Mouse (Mus musculus) neural tube, embryonic 15.5 days (tissue): ENCODE results near the gene Stub1. TPM values are rescaled to one million over a fixed set of nuclear protein-coding genes. Genes with fewer than 3 reads are reported as not detected.
A peak's percentile ranks its signal among the peaks of the same experiment; 100 is the strongest.

ENCODE experiments used
- ATAC-seq: fragments of 200-750 bp; cut with Nextera tagmentation; 2 replicates; pipeline ENCODE4 v1.8.0; 2017; ENCODE audit warnings: mild to moderate bottlenecking, moderate TSS enrichment, moderate library complexity; ENCODE audit not compliant: low FRiP score
- H3K27ac ChIP-seq: fragments of 300-500 bp; sonication (generic); replicated peaks from 2 replicates; pipeline ENCODE4 v1.5.1; 2015; ENCODE audit warnings: mild to moderate bottlenecking, inconsistent platforms
- H3K27me3 ChIP-seq: fragments of 300-500 bp; sonication (generic); replicated peaks from 2 replicates; pipeline ENCODE4 v1.6.1; 2015; ENCODE audit warnings: inconsistent platforms
- H3K36me3 ChIP-seq: fragments of 300-500 bp; sonication (generic); 2 replicates; pipeline ENCODE4 v1.6.1; 2015; ENCODE audit warnings: inconsistent platforms
- H3K4me1 ChIP-seq: fragments of 300-500 bp; sonication (generic); 2 replicates; pipeline ENCODE4 v1.6.1; 2015; ENCODE audit warnings: inconsistent platforms
- H3K4me2 ChIP-seq: fragments of 300-500 bp; sonication (generic); 2 replicates; pipeline ENCODE4 v1.6.1; 2015; ENCODE audit warnings: inconsistent platforms, mild to moderate bottlenecking, moderate library complexity
- H3K4me3 ChIP-seq: fragments of 300-500 bp; sonication (generic); replicated peaks from 2 replicates; pipeline ENCODE4 v1.5.1; 2015; ENCODE audit warnings: mild to moderate bottlenecking, inconsistent platforms
- H3K9ac ChIP-seq: fragments of 300-500 bp; sonication (generic); replicated peaks from 2 replicates; pipeline ENCODE4 v1.6.1; 2015; ENCODE audit warnings: mild to moderate bottlenecking, inconsistent platforms
- H3K9me3 ChIP-seq: fragments of 300-500 bp; sonication (generic); replicated peaks from 2 replicates; pipeline ENCODE4 v1.6.1; 2016; ENCODE audit warnings: inconsistent platforms
- WGBS: fragments of 180-500 bp; shearing (Covaris S2); methylation state at CpG from one replicate; pipeline ENCODE4 v1.1.7; 2015; ENCODE audit warnings: mixed read lengths; 5-methylcytosine and 5-hydroxymethylcytosine counted together
- polyA plus RNA-seq: library from polyadenylated mRNA; unstranded; fragments of >200 nt; fragmentation: Nextera tagmentation; extraction: Ambion mirVana; gene quantifications from 2 replicates; pipeline ENCODE4 v1.2.1, GENCODE M21; 2015

Gene Stub1
- polyA plus RNA-seq, 1 experiment from 2014 or later: 380 TPM

GRCm38 (mm10) chr17:25834595-25835222, 1.5 kb upstream of the Stub1 start:
- no peak for ATAC-seq
- no peaks in the 10 kb centered on the region for H3K27me3 ChIP-seq
- peaks cover 82% of the 10 kb centered on the region for H3K4me1 ChIP-seq
- peak overlapping the region; percentile 98 for H3K4me2 ChIP-seq
- H3K4me3 ChIP-seq: peak overlapping the region; percentile 92
- WGBS: 90% methylated on average over 12 of the region's 12 CpGs
- H3K9ac ChIP-seq: peak overlapping the region; percentile 92
- peak overlapping the region; percentile 99 for H3K27ac ChIP-seq
- H3K36me3 ChIP-seq: peaks cover 44% of the 10 kb centered on the region
- no peaks in the 10 kb centered on the region for H3K9me3 ChIP-seq

GRCm38 (mm10) chr17:25833961-25834594, 874 bp upstream of the Stub1 start:
- H3K27ac ChIP-seq: peak overlapping the region; percentile 99
- H3K9ac ChIP-seq: peak overlapping the region; percentile 92
- H3K4me3 ChIP-seq: peak overlapping the region; percentile 92
- 49% methylated on average over 6 of the region's 6 CpGs for WGBS
- no peak for ATAC-seq
- no peaks in the 10 kb centered on the region for H3K9me3 ChIP-seq
- peaks cover 38% of the 10 kb centered on the region for H3K36me3 ChIP-seq
- peaks cover 86% of the 10 kb centered on the region for H3K4me1 ChIP-seq
- no peaks in the 10 kb centered on the region for H3K27me3 ChIP-seq
- H3K4me2 ChIP-seq: peak overlapping the region; percentile 98

GRCm38 (mm10) chr17:25832436-25833290, 541 bp downstream of the Stub1 start:
- WGBS: 0% methylated on average over 71 of the region's 77 CpGs
- peak overlapping the region; percentile 92 for H3K9ac ChIP-seq
- peaks cover 85% of the 10 kb centered on the region for H3K4me1 ChIP-seq
- peak overlapping the region; percentile 98 for H3K4me2 ChIP-seq
- H3K36me3 ChIP-seq: peaks cover 31% of the 10 kb centered on the region
- peak overlapping the region; percentile 99 for H3K27ac ChIP-seq
- H3K9me3 ChIP-seq: no peaks in the 10 kb centered on the region
- peak; percentile 91 for ATAC-seq
- peak overlapping the region; percentile 92 for H3K4me3 ChIP-seq
- H3K27me3 ChIP-seq: no peaks in the 10 kb centered on the region

- Histone ChIP-seq H3K27ac (peak overlapping the region; percentile 99), H3K27me3 (no peaks in the 10 kb centered on the region), H3K36me3 (peaks cover 41% of the 10 kb centered on the region), H3K4me1 (peaks cover 85% of the 10 kb centered on the region), H3K4me2 (peak overlapping the region; percentile 98), H3K4me3 (peak overlapping the region; percentile 92), H3K9me3 (no peaks in the 10 kb centered on the region), H3K9ac (peak overlapping the region; percentile 92)
- 57% methylated on average over 21 of the region's 21 CpGs for WGBS
- ATAC-seq: no peak
These were observed 1.5 kb downstream of the Stub1 start for GRCm38 (mm10) chr17:25831451-25832281.

- H3K4me3 ChIP-seq: peak overlapping the region; percentile 92
- ATAC-seq: no peak
- no peak overlapping the region for H3K27ac ChIP-seq
- H3K27me3 ChIP-seq: no peaks in the 10 kb centered on the region
- peaks cover 48% of the 10 kb centered on the region for H3K36me3 ChIP-seq
- H3K9me3 ChIP-seq: no peaks in the 10 kb centered on the region
- 0 out of 2 replicates have a peak overlapping the region, but pooled peaks have one; percentile 92 for H3K9ac ChIP-seq
- H3K4me2 ChIP-seq: peak overlapping the region; percentile 98
- peaks cover 85% of the 10 kb centered on the region for H3K4me1 ChIP-seq
- WGBS: 86% methylated on average over 14 of the region's 14 CpGs
These were observed 2.3 kb downstream of the Stub1 start for GRCm38 (mm10) chr17:25830806-25831431.

- WGBS: 85% methylated on average over 4 of the region's 4 CpGs
- H3K9me3 ChIP-seq: no peaks in the 10 kb centered on the region
- H3K4me2 ChIP-seq: peak overlapping the region; percentile 98
- H3K9ac ChIP-seq: peak overlapping the region; percentile 77; the same call in 1 of the 2 replicates
- H3K4me3 ChIP-seq: peak overlapping the region; percentile 92
- H3K27me3 ChIP-seq: no peaks in the 10 kb centered on the region
- H3K27ac ChIP-seq: no peak overlapping the region
- H3K4me1 ChIP-seq: peaks cover 85% of the 10 kb centered on the region
- no peak for ATAC-seq
- H3K36me3 ChIP-seq: peaks cover 46% of the 10 kb centered on the region
These were observed 2.9 kb downstream of the Stub1 start for GRCm38 (mm10) chr17:25830200-25830753.

GRCm38 (mm10) chr17:25829558-25830017, 3.6 kb downstream of the Stub1 start:
- 34% methylated on average over 8 of the region's 8 CpGs for WGBS
- peak overlapping the region; percentile 94 for H3K27ac ChIP-seq
- peak overlapping the region; percentile 77 for H3K9ac ChIP-seq
- H3K27me3 ChIP-seq: no peaks in the 10 kb centered on the region
- ATAC-seq: no peak
- H3K36me3 ChIP-seq: peaks cover 43% of the 10 kb centered on the region
- H3K4me3 ChIP-seq: peak overlapping the region; percentile 65
- peak overlapping the region; percentile 98 for H3K4me2 ChIP-seq
- no peaks in the 10 kb centered on the region for H3K9me3 ChIP-seq
- peaks cover 85% of the 10 kb centered on the region for H3K4me1 ChIP-seq

- no peaks in the 10 kb centered on the region for H3K27me3 ChIP-seq
- peaks cover 85% of the 10 kb centered on the region for H3K4me1 ChIP-seq
- peak within 1 kb of the TSS; percentile 65 for H3K4me3 ChIP-seq
- H3K9ac ChIP-seq: peak within 1 kb of the TSS; percentile 77
- WGBS: 2% methylated on average over 32 of the region's 32 CpGs
- peak within 1 kb of the TSS; percentile 94 for H3K27ac ChIP-seq
- H3K36me3 ChIP-seq: peaks cover 43% of the 10 kb centered on the region
- ATAC-seq: peak; percentile 53
- H3K4me2 ChIP-seq: peak within 1 kb of the TSS; percentile 98
- no peaks in the 10 kb centered on the region for H3K9me3 ChIP-seq
These were observed 4.3 kb downstream of the Stub1 start, which contains the start of gene Jmjd8 for GRCm38 (mm10) chr17:25828712-25829557. Gene Jmjd8 (plus strand): TSS chr17:25828867.

- peak overlapping the region; percentile 77 for H3K9ac ChIP-seq
- peaks cover 43% of the 10 kb centered on the region for H3K36me3 ChIP-seq
- peak overlapping the region; percentile 65 for H3K4me3 ChIP-seq
- H3K4me2 ChIP-seq: peak overlapping the region; percentile 98
- peaks cover 81% of the 10 kb centered on the region for H3K4me1 ChIP-seq
- ATAC-seq: no peak
- no peaks in the 10 kb centered on the region for H3K27me3 ChIP-seq
- peak overlapping the region; percentile 94 for H3K27ac ChIP-seq
- 83% methylated on average over 8 of the region's 8 CpGs for WGBS
- no peaks in the 10 kb centered on the region for H3K9me3 ChIP-seq
These were observed 5.0 kb downstream of the Stub1 start for GRCm38 (mm10) chr17:25828223-25828594.
